Mouse (Mus musculus): ENCODE data around the gene Madcam1.

- no peak for TF ChIP-seq CTCF (IDR thresholded peaks at IDR 0.05; ENCODE audit: low read depth)
- TF ChIP-seq EP300 (optimal IDR thresholded peaks at IDR 0.05), result no peak
These were observed 25.7 kb upstream of the Madcam1 start for GRCm38 (mm10) chr10:79638486-79639204.
